Mouse (Mus musculus) left cerebral cortex, adult 8-10 months (tissue): ENCODE results near the gene Zmat5. TPM values are rescaled to one million over a fixed set of nuclear protein-coding genes. Genes with fewer than 3 reads are reported as not detected.

Experiments used
- DNase-seq, 2 experiments: peaks; one replicate each; pipeline ENCODE4 v3.0.0; 2022; ENCODE audit warnings: low spot score in 2 of 2
- total RNA-seq, 4 experiments: library from RNA; stranded (reverse); gene quantifications; 2 replicates each; pipeline ENCODE4 v1.2.4; 2022

The Zmat5 gene
- total RNA-seq, 4 experiments from 2014 or later = 22.7 to 38.8 (median 27.7) TPM

DNA sequence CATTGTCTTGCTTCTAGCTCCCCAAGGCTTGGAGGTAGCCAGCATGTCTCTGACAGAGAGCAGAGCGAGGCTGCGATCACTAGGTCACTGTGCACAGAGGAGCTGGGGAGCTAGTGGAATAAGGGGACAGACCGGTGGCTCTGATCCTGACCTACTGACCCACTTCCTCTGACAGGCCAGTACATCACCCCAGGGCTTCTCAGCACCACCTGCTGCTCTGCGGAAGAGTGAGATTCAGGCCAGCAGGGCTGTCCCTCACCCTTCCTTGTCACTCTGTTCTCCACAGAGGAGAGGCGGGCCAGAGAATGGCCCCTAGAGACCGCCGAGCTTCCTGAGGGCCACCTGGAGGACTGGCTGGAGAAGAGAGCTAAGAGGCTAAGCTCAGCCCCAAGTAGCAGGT lies 27.3 kb downstream of the Zmat5 start:
- no peak for DNase-seq

DNA sequence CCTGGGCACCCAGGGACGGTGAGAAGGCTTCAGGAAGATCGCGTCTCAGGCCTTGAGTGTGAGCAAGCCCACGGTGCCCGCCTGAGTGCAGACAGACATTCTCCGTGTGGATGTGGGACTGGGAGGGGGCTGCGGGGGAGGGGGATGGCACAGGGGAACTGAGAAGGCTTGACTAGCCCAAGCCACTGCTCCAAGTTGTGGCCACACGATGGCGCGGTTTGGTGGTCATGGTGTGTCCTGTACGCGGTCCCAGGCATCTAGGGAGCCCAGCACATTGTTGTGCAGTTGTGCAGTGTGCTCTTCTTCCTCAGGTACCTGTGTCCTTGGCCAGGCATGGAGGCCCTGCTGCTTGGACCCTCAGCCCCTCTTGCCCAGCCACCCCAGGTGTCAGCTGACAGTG lies 29.7 kb downstream of the Zmat5 start:
- DNase-seq = no peak

DNA sequence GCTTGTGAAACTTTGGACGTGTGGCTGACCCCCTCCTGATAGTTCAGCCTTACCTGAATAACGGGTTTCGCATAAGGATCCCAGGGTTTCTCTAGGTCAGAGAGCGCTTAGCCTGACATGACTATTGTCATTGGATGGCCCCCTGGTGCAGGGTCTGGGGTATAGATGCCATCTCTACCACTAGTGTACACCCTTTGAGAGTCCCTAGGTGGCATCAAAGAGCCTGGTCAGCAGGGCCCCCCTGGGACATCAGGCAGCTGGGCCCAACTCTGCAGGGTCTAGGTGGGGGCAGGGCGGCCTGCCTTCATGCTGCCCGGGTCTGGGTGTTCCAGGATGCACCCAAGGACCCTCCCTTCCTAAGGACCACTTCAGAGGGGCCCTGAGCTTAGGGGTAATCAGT lies 31.9 kb downstream of the Zmat5 start:
- DNase-seq = no peak

DNA sequence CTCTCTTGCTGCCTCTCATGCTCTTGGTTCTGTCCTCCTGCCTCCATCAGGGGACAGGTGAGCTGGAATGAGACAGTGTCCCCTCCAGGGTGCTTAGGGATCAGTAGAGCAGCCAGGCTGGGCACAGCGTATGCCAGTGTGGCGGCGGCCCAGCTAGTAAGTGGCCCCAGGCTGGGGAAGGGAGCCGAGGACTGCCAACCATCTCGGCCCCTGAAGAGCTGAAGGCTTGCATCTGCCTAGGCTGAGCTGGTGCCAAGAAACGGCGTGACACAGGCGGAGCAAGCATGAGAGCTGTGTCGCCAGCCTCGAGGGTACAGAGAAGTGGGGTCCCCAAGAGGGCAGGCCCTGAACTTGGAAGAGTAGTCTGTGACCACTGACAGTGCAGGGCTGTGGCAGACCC lies 33.2 kb downstream of the Zmat5 start:
- DNase-seq = no peak

DNA sequence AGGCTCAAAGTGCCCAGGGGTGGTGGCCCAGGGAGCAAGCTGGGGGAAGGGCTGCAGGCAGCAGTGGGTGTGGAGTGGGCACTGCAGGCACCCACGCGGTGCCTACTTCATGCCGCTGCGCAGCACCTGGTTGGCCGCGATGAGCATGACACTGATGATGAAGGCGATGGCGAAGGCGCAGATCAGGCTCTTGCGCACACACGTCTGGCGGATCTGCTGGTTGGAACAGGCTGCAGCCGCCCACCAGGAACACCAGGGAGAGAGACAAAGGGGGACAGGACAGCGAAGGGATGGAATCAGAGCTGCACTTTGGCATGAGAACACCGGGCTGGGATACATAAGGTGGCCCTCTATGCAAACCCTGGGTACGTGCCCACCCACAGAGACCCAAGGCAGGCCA lies 34.2 kb downstream of the Zmat5 start:
- no peak for DNase-seq

DNA sequence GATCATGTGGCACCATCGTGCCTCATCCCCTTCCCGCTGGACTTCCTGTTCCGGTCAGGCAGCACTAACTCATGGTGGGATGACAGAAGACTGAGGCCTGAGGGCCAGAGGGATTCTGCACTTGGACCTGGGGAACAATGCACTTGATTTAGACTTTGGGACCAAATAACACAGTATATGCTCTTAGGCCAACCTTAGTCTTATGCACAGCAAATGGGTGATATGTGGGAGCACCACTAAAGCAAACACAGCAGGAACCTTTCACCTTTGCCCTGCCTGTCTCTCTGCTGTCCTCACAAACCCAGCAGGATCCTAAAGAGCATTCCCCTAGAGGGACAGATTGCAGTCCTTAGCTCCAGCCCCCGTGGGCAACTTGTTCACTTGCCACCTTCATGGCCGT lies 36.3 kb downstream of the Zmat5 start:
- no peak for DNase-seq

DNA sequence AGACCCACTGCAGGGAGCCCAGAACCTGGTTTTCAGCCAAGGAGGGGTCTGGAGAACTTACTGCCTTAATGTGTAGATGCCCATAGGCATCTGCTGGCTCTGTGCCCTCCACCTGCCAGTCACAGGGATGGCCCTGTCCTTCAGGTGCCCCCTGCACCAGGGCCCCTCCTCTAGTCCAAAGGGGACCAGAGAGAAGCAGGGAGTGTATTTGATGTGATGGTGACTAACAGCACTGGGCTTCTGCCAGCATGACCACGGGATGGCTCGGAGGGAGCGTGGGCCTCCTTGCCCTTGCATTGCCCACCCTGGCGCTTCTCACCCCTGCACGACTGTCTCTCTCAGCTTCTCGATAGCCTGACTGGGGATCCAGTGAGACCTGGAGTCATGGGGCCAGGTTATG lies 40.2 kb downstream of the Zmat5 start:
- DNase-seq = no peak

DNA sequence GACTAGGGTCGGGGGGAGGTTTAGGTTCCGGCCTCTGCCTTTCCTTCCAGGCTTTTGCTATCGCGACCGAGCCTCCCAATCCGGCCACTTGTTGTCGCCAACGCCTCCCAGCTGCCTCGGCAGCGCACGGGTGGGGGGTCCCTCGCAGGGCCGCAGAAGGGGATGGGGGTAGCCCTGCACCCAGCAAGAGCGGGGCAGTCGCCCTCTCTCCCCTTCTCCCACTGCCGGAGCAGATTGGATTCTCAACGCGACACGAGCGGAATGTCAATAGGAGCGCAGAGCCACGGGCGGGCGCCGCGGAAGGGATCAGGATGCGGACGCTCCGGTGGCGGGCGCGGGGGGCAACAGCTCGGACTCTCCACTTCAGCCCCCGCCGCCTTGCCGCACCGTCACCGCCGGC lies 41.5 kb downstream of the Zmat5 start:
- no peak for DNase-seq

DNA sequence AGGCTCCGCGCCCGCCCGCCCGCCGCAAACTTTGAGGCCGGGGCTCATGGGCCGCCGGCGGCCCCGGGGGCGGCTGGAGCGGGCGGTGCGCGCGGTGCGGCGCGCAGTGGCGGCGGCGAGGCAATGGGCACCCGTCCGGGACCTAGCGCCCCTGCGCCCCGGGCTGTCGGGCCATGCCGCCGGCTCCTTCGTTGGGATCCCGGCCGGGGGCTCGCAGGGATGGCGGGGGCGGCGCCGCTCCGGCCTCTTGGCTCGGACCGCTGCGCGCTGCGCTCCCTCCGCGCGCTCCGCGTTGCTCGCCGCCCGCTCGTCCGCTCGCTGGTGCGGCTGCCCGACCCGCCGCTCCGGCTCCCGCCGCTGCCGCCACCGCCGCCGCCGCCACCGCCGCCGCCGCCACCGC lies 42.3 kb downstream of the Zmat5 start, which contains the start of gene Cabp7:
Cabp7 (minus strand) TSS at position 46 of the 400 bp plus-strand sequence.
- no peak for DNase-seq

DNA sequence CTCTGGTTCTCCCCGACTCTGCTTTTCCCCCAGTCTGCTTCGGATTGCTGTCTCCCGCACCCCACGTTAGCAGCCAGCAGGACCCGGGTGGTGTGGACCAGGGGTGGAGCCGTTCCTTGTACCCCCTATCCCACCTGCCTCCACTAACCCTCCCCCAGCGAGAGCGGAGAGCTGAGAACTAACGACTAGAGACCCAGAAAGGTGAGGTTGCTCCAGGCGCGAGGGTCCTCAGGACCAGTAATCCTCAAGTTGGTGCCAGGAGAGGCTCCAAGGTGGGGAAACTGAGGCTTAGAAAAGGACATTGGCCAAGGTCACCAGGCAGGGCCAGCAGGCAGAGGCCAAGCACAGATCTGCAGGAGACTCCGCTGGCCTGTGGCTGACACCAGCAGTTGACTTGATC lies 42.8 kb downstream of the Zmat5 start:
- DNase-seq = no peak

DNA sequence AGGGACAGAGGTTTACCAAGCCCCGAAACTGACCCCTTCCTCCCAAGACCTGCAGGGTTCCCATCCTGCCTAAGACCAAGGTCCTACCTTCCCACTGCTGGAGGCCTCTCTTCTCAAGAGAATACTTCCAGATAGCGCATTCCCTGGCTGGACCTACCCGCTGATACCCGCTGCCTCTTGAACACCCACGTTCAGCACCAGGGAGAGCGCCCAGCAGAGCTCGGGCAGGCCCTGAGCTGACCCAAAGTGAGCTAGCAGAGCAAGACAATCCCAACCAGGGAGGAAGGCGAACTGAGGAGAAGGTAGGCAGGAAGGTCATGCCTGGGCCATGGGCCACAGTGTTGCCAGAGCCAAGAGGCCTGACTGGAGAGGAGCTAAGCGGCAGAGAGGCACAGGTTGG lies 45.8 kb downstream of the Zmat5 start:
- DNase-seq = no peak

DNA sequence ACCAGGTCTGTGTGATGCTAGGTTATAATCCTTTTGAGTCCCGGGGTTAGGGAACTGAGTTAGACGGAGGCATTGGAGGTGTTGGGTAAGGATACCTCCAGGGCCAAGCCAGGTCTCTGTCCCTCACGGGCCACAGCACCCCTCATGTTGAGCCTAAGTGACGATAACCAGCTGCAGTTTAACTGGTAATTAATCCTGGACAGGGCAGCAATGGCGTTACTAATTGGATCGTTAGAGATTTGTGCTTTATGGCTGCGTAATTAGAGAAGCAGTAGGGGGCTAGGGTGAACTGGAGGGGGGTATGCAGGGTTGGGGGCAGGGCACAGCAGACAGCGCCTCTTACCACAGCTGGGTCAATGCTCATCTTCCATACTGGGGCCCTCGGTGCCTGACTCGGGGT lies 48.4 kb downstream of the Zmat5 start:
- no peak for DNase-seq

DNA sequence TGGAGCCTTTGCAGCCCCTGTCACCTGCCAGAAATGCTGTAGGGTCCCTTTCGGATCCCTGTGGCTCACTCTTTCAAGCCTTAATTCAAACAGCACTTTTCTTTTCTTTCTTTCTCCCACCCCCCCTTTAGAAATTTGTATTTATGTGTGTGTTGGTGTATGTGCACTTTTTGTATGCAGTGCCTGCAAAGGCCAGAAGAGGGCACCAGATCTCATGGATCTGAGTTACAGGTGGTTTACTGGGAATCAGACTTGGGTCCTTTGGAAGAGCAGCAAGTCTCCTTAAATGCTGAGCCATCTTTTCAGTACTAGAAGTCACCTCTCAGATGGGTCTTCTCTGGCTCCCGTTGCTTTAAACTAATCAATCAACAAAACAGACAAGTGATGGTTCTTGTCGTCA lies 49.6 kb downstream of the Zmat5 start:
- no peak for DNase-seq

DNA sequence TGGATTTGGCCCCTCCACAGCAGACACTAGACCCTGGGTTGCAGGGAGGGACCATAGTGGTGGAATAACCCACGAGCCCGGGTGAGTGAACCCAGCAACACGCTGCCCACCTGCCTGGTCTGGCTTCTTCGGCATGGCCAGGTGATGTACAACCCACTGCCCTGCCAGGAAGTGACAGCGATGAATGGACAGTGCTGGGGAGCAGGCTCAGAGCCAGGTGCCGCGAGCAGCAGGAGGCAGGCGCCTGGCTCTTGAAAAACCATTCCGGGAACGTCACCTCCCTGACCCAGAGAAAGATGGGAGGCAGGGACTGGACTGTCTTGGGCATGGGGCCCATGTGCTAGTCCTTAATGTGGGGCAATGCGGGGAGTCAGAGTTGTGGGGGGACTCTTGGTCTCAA lies 50.4 kb downstream of the Zmat5 start:
- no peak for DNase-seq

DNA sequence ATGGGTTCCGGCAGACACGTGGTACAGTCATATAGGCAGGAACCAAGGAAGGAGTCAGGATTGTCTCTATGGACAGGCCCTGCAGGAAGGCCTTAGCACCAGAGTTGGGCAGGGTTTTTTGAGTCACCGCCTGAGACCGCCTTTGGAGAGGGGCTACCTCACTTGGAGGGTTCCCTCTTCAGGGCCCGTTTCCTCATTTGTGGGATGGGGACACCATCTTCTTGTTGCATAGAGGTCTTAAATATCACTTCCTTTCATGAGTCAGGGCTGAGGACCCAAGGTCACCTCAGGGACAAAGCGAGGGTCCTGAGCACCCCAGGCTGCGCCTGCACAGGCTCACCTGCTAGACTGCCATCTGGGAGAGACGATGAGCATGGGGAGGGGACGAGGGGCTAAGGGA lies 52.0 kb downstream of the Zmat5 start:
- DNase-seq = no peak

DNA sequence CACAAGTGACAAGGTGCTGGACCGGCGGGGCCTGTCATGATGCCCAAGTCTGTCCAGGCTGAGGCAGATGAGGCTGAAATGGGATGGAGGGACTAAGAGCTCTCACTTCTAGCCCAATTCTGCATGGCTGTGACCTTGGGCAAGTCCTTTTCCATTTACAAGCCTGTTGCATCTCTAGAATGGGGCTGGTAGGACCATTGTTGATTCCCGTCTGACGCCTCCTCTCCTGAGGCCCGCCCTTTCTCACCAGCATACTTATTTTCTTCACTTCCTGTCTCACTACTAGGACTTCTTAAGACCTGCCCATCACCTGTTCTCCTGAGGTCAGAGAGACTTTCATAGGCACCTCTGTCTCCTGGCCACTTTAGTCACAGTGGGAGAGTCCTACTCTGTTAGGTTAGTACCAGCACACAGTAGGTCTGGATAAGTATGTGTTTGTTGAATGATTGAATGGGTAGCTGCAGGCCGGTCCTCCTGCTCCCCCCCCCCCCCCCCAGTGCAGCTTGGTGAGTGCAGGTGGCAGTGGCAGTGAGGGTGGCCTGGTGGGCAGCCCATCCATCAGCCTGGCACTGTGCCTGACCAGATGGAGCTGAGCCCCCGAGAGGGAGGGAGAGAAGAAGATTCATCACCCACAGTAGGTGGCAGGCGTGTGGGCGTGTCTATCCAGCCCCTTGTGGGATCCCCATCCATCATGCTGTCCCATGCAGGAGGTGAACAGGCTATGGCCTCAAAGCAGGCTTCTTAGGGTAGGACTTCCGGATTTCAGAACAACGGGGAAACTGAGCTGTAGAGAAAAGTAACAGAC lies 52.7 kb downstream of the Zmat5 start:
- DNase-seq = no peak

DNA sequence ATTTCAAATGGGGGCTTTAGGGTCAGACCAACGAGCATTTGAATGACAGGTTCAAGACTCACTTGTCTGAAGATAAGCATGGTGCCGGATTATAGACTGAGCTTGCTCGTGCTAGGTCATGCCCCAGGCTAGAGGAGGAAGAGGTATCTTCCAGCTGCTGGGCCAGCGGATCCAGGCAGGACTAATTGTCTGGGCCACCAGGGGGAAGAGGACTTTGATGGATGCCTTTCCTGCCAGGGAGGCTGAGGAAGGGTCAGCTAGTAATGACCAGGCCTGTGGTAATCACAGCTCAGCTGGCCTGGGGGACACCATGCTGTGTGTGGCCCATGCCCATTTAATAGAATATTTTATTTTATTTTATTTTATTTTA lies 53.3 kb downstream of the Zmat5 start:
- DNase-seq = no peak

DNA sequence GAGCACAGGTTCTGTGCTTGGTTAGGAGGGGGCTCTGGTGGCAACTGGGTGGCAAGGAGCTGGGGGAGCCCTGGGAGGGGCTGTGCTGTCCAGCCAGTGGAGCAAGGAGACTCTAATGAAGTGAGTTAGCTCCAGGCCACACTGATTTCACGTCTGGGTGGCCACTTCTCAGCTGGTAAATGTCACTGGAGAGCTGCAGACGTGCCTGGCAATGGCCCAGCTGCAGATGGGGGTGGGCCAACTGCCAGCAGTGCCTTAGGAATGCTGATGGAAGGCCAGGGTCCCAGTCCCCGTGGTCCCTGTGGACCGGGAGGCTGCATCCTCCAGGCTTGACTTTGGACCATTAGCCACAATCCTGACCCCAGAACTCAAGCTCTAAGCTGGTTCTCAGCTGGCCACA lies 56.0 kb downstream of the Zmat5 start:
- no peak for DNase-seq

DNA sequence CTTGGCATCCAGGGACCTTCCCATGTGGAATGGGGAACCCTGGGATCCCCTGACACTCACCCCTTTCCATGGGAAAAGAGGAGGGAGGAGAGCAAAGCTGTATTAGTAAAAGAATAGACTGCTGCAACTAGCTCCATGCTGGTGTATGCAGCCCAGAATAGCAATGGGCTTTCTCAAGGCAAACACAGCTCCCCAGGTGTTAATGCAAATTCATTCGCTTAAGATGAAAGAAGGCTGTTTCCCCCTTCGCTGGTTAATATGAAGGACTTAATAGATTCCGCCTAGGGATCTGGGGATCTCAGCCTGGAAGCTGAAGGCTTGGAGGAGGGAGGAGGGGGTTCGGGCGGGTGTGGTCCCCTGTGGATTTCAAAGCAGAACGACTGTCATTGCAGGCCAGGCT lies 57.5 kb downstream of the Zmat5 start:
- DNase-seq = no peak

DNA sequence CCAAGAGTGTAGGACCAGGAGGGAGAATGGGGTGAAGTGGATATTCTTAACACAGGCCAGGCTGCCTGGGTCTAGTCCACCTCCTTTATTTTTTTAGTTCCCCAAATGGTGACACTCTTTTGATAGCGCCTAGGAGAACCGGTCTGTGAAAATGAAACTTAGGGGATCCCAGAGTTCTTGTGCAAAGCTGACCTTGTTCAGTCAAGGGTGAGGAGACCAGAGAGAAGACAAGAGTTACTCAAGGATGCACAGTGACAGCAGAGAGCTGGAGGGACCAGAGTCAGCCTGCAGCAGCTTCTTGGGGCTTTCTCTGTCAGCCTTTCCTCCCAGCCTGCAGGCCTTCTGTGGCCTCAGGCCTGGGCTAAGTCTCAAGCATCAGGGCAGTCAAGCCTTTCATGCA lies 58.0 kb downstream of the Zmat5 start:
- no peak for DNase-seq

DNA sequence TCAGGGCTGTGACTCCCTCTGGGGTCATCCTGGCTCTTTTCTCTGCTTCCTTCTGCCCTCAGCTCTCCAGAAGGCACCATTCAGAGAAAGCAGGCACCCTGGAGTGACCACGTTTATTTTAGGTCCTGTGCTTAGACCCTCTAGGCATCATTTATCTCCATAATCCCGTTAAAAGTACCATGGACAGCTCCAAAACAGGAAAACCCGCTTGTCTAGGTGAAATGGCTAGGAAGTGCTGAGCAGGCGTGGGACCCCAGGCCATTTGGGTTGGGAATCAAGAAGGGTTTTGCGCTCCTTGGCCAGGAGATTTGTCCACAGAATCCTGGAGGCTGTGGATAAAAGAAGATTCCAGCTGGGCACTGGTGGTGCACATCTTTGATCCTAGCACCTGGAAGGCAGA lies 59.2 kb downstream of the Zmat5 start:
- no peak for DNase-seq

DNA sequence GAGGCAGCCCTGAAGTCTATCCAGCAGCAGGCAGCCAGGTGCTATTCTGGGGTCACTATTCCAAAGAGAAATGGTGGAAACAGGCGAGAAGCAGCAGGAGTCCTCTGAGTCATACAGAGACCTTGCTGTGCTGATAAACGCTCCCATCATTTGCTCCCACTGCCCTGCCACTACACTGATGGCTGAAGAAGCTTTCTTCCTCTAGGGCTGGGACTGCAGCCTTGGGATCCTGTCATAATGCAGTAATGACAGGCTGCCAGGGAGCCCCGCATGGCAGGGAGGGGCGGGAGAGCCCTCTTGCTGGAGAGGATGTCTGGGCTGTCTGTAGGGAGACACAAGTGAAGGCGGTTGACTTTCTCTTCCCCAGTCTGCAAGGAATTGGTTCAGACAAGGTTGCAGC lies 60.0 kb downstream of the Zmat5 start:
- DNase-seq = no peak

DNA sequence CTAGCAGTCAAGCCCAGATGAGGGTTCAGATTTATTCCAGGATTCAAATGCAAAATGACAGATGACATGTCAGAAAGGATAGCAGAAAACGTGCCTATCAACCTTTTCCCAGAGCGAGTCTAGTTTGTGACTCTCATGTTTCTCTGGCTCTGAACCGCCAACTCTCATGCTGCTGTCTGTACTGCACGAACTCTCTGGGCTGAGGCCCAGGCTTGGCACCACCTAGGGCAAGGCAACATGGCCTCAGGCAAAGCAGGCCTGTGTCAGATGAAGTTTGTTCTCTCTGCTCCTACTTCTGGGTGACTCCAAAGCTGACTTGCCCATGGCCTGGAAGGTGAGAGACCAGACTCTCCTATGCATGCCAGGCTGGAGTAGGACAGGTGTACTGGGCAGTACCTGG lies 63.9 kb downstream of the Zmat5 start:
- no peak for DNase-seq

DNA sequence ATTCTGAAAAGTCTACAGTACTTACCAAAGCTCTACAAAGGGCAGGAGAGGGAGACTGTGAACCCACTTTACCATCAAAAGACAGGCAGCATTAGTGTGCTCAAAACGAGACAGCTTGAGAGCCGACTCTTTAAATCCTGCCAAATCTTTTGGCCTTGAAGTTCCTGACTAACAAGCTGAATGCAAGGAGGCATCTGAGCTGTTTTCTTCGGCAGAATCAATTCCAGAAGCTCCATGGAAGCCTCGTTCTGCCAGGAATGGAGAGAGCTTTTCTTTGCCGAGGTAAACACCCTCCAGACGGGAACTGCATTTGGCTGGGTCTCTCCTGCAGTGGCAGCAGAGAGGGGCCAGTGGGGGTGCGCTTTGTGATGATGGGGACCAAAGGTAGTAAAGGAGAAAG lies 64.8 kb downstream of the Zmat5 start:
- DNase-seq = no peak
